Mouse (Mus musculus): Measurements from ENCODE around the gene Atp2c1. TPM values are rescaled to one million over a fixed set of nuclear protein-coding genes. Genes with fewer than 3 reads are reported as not detected.

Atp2c1 gene
- polyA plus RNA-seq, 1 experiment, result 74.5 TPM

GRCm38 (mm10) chr9:105377622-105378021 is 149.5 kb downstream of the Atp2c1 start:
- TF ChIP-seq CTCF (IDR thresholded peaks at IDR 0.05; ENCODE audit: insufficient read depth, low read length) (no peak), POLR2A (IDR thresholded peaks at IDR 0.05; ENCODE audit: borderline replicate concordance, extremely low read depth, low read depth, low read length) (no peak)
- DNase-seq, result no peak
- Histone ChIP-seq H3K4me3 (replicated peaks; ENCODE audit: extremely low read depth, low read depth, low read length) (no peak overlapping the region), H3K4me1 (ENCODE audit: control insufficient read depth, insufficient read depth, low read length) (no peaks in the 10 kb centered on the region)
- 63% methylated on average over 3 of the region's 3 CpGs for WGBS

DNA sequence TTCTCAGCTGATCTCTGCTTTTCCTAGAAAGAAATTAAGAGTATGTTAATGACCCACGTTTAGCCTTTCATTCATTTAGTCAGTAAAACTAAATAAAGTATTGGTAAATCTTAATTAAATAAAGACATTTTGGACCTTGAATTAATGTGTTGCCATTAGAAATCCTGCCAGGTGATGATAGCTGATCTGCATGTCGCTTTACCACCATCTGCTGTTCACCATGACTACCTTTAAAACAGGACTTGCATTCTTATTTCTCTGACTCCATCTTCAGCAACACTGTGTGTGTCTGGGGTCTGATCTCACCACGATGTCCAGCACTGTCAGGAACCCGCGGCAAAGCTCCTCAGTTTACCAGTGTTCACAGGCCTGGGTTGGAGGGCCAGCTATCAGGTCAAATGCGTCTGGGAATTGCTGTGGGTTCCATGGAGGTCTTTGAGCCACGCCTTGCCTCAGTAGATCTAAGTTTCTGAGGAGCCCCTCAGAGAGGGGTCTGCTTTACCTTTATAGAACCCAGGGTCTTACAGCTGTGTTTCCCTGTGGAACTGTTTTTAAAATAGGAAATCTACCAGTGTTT is 150.1 kb downstream of the Atp2c1 start:
- WGBS, result 71% methylated on average over 7 of the region's 7 CpGs
- no peak for DNase-seq
- Histone ChIP-seq H3K4me1 (ENCODE audit: control insufficient read depth, insufficient read depth, low read length) (no peaks in the 10 kb centered on the region), H3K4me3 (replicated peaks; ENCODE audit: extremely low read depth, low read depth, low read length) (no peak overlapping the region)
- TF ChIP-seq POLR2A (IDR thresholded peaks at IDR 0.05; ENCODE audit: borderline replicate concordance, extremely low read depth, low read depth, low read length) (no peak), CTCF (IDR thresholded peaks at IDR 0.05; ENCODE audit: insufficient read depth, low read length) (no peak)

GRCm38 (mm10) chr9:105376411-105376810 is 150.7 kb downstream of the Atp2c1 start:
- Histone ChIP-seq H3K4me3 (replicated peaks; ENCODE audit: extremely low read depth, low read depth, low read length) (no peak overlapping the region), H3K4me1 (ENCODE audit: control insufficient read depth, insufficient read depth, low read length) (no peaks in the 10 kb centered on the region)
- no peak for DNase-seq
- no peak for TF ChIP-seq CTCF (IDR thresholded peaks at IDR 0.05; ENCODE audit: insufficient read depth, low read length)
- TF ChIP-seq POLR2A (IDR thresholded peaks at IDR 0.05; ENCODE audit: borderline replicate concordance, extremely low read depth, low read depth, low read length), result no peak
- 68% methylated on average over 7 of the region's 7 CpGs for WGBS

GRCm38 (mm10) chr9:105374361-105374760 is 152.8 kb downstream of the Atp2c1 start:
- TF ChIP-seq CTCF (IDR thresholded peaks at IDR 0.05; ENCODE audit: insufficient read depth, low read length) (no peak), POLR2A (IDR thresholded peaks at IDR 0.05; ENCODE audit: borderline replicate concordance, extremely low read depth, low read depth, low read length) (no peak)
- no peaks in the 10 kb centered on the region for H3K4me1 ChIP-seq (ENCODE audit: control insufficient read depth, insufficient read depth, low read length)
- WGBS, result 47% methylated on average over 5 of the region's 5 CpGs
- DNase-seq, result no peak
- H3K4me3 ChIP-seq (replicated peaks; ENCODE audit: extremely low read depth, low read depth, low read length), result no peak overlapping the region

- no peak for DNase-seq
Observed at GRCm38 (mm10) chr9:105368605-105369004, 158.5 kb downstream of the Atp2c1 start.

GRCm38 (mm10) chr9:105366199-105366598 is 160.9 kb downstream of the Atp2c1 start:
- H3K4me3 ChIP-seq (replicated peaks; ENCODE audit: extremely low read depth, low read depth, low read length), result no peak overlapping the region
- WGBS, result 84% methylated on average over 4 of the region's 4 CpGs
- no peaks in the 10 kb centered on the region for H3K4me1 ChIP-seq (ENCODE audit: control insufficient read depth, insufficient read depth, low read length)
- TF ChIP-seq POLR2A (IDR thresholded peaks at IDR 0.05; ENCODE audit: borderline replicate concordance, extremely low read depth, low read depth, low read length) (no peak), CTCF (IDR thresholded peaks at IDR 0.05; ENCODE audit: insufficient read depth, low read length) (no peak)
- no peak for DNase-seq

More at GRCm38 (mm10) chr9:105368605-105369004, 158.5 kb downstream of the Atp2c1 start:
- no peak overlapping the region for H3K4me3 ChIP-seq (replicated peaks; ENCODE audit: extremely low read depth, low read depth, low read length)
- no peaks in the 10 kb centered on the region for H3K4me1 ChIP-seq (ENCODE audit: control insufficient read depth, insufficient read depth, low read length)
- TF ChIP-seq POLR2A (IDR thresholded peaks at IDR 0.05; ENCODE audit: borderline replicate concordance, extremely low read depth, low read depth, low read length) (no peak), CTCF (IDR thresholded peaks at IDR 0.05; ENCODE audit: insufficient read depth, low read length) (no peak)
- 72% methylated on average over 3 of the region's 3 CpGs for WGBS

DNA sequence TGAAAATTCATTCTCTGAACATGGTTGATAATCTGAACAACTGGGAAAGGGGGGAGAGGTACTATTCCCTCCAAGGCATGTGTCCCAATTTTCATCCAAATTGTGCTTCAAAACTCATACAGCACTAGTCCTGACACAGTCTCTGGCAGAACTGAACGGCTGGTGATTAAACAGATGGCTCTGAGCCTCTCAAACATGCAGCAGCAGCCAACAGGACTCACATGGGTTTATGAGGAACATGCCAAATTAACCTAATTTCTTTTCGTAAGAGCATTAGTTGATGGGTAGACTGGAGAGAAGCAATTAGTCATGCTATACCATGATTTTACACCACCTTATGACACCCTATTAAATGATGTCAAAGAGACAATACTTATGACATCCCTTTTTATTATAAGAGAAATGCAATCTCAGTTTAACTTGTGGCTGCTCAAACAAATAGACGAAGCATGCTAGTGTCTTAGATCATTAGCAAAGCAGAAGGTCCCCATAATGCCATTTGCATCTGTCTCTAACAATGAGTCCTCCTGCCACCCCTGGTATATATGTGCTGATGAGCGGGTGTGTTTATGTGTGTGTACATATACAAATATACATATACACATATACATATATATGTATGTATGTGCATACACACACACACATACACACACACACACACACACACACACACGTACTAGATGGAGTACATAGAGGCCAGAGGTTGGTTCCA is 163.4 kb downstream of the Atp2c1 start:
- TF ChIP-seq CTCF (IDR thresholded peaks at IDR 0.05; ENCODE audit: insufficient read depth, low read length), result no peak
- TF ChIP-seq POLR2A (IDR thresholded peaks at IDR 0.05; ENCODE audit: borderline replicate concordance, extremely low read depth, low read depth, low read length), result no peak
- DNase-seq, result no peak
- Histone ChIP-seq H3K4me1 (ENCODE audit: control insufficient read depth, insufficient read depth, low read length) (no peaks in the 10 kb centered on the region), H3K4me3 (replicated peaks; ENCODE audit: extremely low read depth, low read depth, low read length) (no peak overlapping the region)
- 75% methylated on average over 5 of the region's 5 CpGs for WGBS

DNA sequence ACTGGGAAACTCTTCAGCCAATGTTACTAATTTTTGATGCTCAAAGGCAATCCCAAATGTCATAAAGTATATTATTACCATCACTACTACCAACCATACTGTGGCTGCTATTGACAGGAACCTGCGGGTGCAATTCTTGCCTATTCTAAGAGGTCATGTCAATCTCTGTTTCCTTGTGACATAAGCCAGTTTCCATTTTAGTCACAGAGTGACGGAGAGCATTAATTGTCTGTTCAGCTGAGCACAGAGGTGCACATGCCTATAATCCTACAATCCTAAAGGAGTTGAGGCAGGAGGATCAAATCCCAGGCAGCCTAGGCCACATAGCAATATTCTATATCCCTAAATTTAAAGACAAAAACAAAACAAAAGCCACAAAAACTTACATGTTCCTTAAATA is 164.9 kb downstream of the Atp2c1 start:
- TF ChIP-seq POLR2A (IDR thresholded peaks at IDR 0.05; ENCODE audit: borderline replicate concordance, extremely low read depth, low read depth, low read length) (no peak), CTCF (IDR thresholded peaks at IDR 0.05; ENCODE audit: insufficient read depth, low read length) (no peak)
- 72% methylated on average over 2 of the region's 2 CpGs for WGBS
- no peak for DNase-seq
- Histone ChIP-seq H3K4me3 (replicated peaks; ENCODE audit: extremely low read depth, low read depth, low read length) (no peak overlapping the region), H3K4me1 (ENCODE audit: control insufficient read depth, insufficient read depth, low read length) (no peaks in the 10 kb centered on the region)

Other genes starting within 250 kb of the Atp2c1 start
- 4.0 and 4.6 TPM in 2 replicates for gene Aste1, start 131.9 kb downstream of the Atp2c1 start, polyA plus RNA-seq (2012; rRNA removed)
- gene Nek11, start 131.8 kb downstream of the Atp2c1 start, polyA plus RNA-seq (2012; rRNA removed), result 0.75 and 1.3 TPM in 2 replicates
- gene Pik3r4, start 115.7 kb upstream of the Atp2c1 start, polyA plus RNA-seq (2012; rRNA removed), result 17.1 and 18.8 TPM in 2 replicates

Data from lung, adult 2 months (tissue).